15 mouse cellular contexts compared by ENCODE assay signal in genomic region chr1:95582264-95582663, GRCm38 (mm10).
DNase-seq lines count a peak whose midpoint lies in the region; ATAC-seq lines count a peak whose summit lies in the region.
"Had no signal": no experiment of that assay in that cellular context is flagged by ENCODE, and none has a peak within 500 bp of the region (broad histone marks: within the 10 kb centered on the region; RNA-seq: fewer than 3 reads in every experiment).

No protein-coding gene starts in this region.

- ATAC-seq in embryonic facial prominence, embryonic 15.5 days (ENCODE audit: insufficient number of reproducible peaks, low FRiP score, low TSS enrichment, low read depth) = peak; percentile 69; the same call in 1 of the 2 replicates
- peak; percentile 35; the same call in 1 of the 2 replicates for ATAC-seq in stomach, embryonic 15.5 days (ENCODE audit: insufficient read depth, low FRiP score, low read depth)
- ATAC-seq: liver, embryonic 12.5 days had no signal

- H3K9ac ChIP-seq in embryonic facial prominence, embryonic 15.5 days = no peak overlapping the region
- no peak overlapping the region for H3K9ac ChIP-seq in stomach, embryonic 15.5 days
- H3K9ac ChIP-seq: embryonic facial prominence, embryonic 12.5 days; heart, embryonic 15.5 days; kidney, embryonic 15.5 days; liver, embryonic 12.5 days had no signal

- H3K4me3 ChIP-seq in embryonic facial prominence, embryonic 15.5 days (replicated peaks) = no peak overlapping the region
- H3K4me3 ChIP-seq in limb, embryonic 10.5 days = no peak overlapping the region
- no peak overlapping the region for H3K4me3 ChIP-seq in stomach, embryonic 15.5 days (replicated peaks)
- H3K4me3 ChIP-seq: embryonic facial prominence, embryonic 12.5 days; heart, embryonic 15.5 days; kidney, embryonic 15.5 days; liver, embryonic 12.5 days; myocyte had no signal

- H3K36me3 ChIP-seq in embryonic facial prominence, embryonic 15.5 days = no peaks in the 10 kb centered on the region
- no peaks in the 10 kb centered on the region for H3K36me3 ChIP-seq in limb, embryonic 10.5 days
- H3K36me3 ChIP-seq in stomach, embryonic 15.5 days = no peaks in the 10 kb centered on the region
- H3K36me3 ChIP-seq: embryonic facial prominence, embryonic 12.5 days; heart, embryonic 15.5 days; kidney, embryonic 15.5 days; liver, embryonic 12.5 days had no signal

- no peak overlapping the region for H3K4me2 ChIP-seq in embryonic facial prominence, embryonic 15.5 days (replicated peaks)
- no peak overlapping the region for H3K4me2 ChIP-seq in stomach, embryonic 15.5 days
- H3K4me2 ChIP-seq: embryonic facial prominence, embryonic 12.5 days; heart, embryonic 15.5 days; kidney, embryonic 15.5 days; liver, embryonic 12.5 days had no signal

- H3K9me3 ChIP-seq in embryonic facial prominence, embryonic 15.5 days (replicated peaks) = no peaks in the 10 kb centered on the region
- no peaks in the 10 kb centered on the region for H3K9me3 ChIP-seq in limb, embryonic 10.5 days (replicated peaks)
- H3K9me3 ChIP-seq in stomach, embryonic 15.5 days = no peaks in the 10 kb centered on the region
- H3K9me3 ChIP-seq: embryonic facial prominence, embryonic 12.5 days; heart, embryonic 15.5 days; kidney, embryonic 15.5 days; liver, embryonic 12.5 days had no signal

- DNase-seq in retina, postnatal 1 day = peak; percentile 18
- DNase-seq in retina, embryonic 14.5 days (ENCODE audit: low spot score) = no peak
- DNase-seq in limb, embryonic 10.5 days (ENCODE audit: low spot score) = peak; percentile 31
- DNase-seq in thymus, postnatal 14 days = no peak
- DNase-seq in spleen, postnatal 14 days (ENCODE audit: low spot score in 2 of 2) = no peak
- DNase-seq in right cerebral cortex, adult 2 months (ENCODE audit: low spot score in 2 of 2) = no peak
- DNase-seq: layer of hippocampus, postnatal 36 days; right cerebral cortex, postnatal 25 days had no signal

- no peak overlapping the region for H3K27ac ChIP-seq in embryonic facial prominence, embryonic 15.5 days (replicated peaks)
- H3K27ac ChIP-seq in limb, embryonic 10.5 days = no peak overlapping the region
- no peak overlapping the region for H3K27ac ChIP-seq in stomach, embryonic 15.5 days
- H3K27ac ChIP-seq: embryonic facial prominence, embryonic 12.5 days; heart, embryonic 15.5 days; kidney, embryonic 15.5 days; liver, embryonic 12.5 days had no signal

- 25% methylated on average over 1 of the region's 1 CpGs for WGBS in embryonic facial prominence, embryonic 15.5 days
- 55% methylated on average over 1 of the region's 1 CpGs for WGBS in limb, embryonic 10.5 days
- 18% methylated on average over 1 of the region's 1 CpGs for WGBS in stomach, embryonic 15.5 days

- 0 out of 2 replicates have a peak, but pooled peaks cover 6% of the 10 kb centered on the region for H3K4me1 ChIP-seq in embryonic facial prominence, embryonic 15.5 days
- H3K4me1 ChIP-seq in limb, embryonic 10.5 days = no peaks in the 10 kb centered on the region
- no peaks in the 10 kb centered on the region for H3K4me1 ChIP-seq in stomach, embryonic 15.5 days
- H3K4me1 ChIP-seq: heart, embryonic 15.5 days; kidney, embryonic 15.5 days; liver, embryonic 12.5 days had no signal

- H3K27me3 ChIP-seq in embryonic facial prominence, embryonic 15.5 days = no peaks in the 10 kb centered on the region
- H3K27me3 ChIP-seq in limb, embryonic 10.5 days (ENCODE audit: low read depth, poor library complexity, severe bottlenecking) = no peaks in the 10 kb centered on the region
- H3K27me3 ChIP-seq in stomach, embryonic 15.5 days (replicated peaks) = no peaks in the 10 kb centered on the region
- H3K27me3 ChIP-seq: embryonic facial prominence, embryonic 12.5 days; heart, embryonic 15.5 days; kidney, embryonic 15.5 days; liver, embryonic 12.5 days had no signal

Comparison
In these comparisons a context has a peak if more than half of its experiments do, and no peak if none do; other contexts are left out.
1. DNase-seq: peak in retina, postnatal 1 day (single experiment) and limb, embryonic 10.5 days (single experiment); none in retina, embryonic 14.5 days (single experiment), thymus, postnatal 14 days (single experiment), spleen, postnatal 14 days (0 of 2) and right cerebral cortex, adult 2 months (0 of 2).